Mouse (Mus musculus) thymus, adult 2 months (tissue): Measurements from ENCODE around the gene Epyc.

Experiments
- CTCF ChIP-seq: fragments of 200-500 bp; IDR thresholded peaks from 2 replicates; pipeline ENCODE4 v1.5.1; 2012; ENCODE audit warnings: mild to moderate bottlenecking, control low read depth, low read length, moderate library complexity, borderline replicate concordance; ENCODE audit not compliant: control insufficient read depth, poor library complexity, insufficient read depth; ENCODE audit errors: extremely low read depth
- POLR2A ChIP-seq: fragments of 200-500 bp; IDR thresholded peaks from 2 replicates; pipeline ENCODE4 v1.6.1; 2012; ENCODE audit warnings: mild to moderate bottlenecking, low read length, control low read depth, moderate library complexity; ENCODE audit not compliant: control insufficient read depth, poor library complexity, insufficient read depth; ENCODE audit errors: extremely low read depth

GRCm38 (mm10) chr10:97601744-97602143 lies 42.1 kb upstream of the Epyc start:
- TF ChIP-seq CTCF, result no peak
- TF ChIP-seq POLR2A, result no peak
